Mouse (Mus musculus) heart, adult 18-20 months (tissue): Measurements from ENCODE around the gene Amot. TPM values are rescaled to one million over a fixed set of nuclear protein-coding genes. Genes with fewer than 3 reads are reported as not detected.

Experiments used
- total RNA-seq, 2 experiments: library from RNA; stranded (reverse); gene quantifications; 2 replicates each; pipeline ENCODE4 v1.2.3; 2021

The Amot gene
- total RNA-seq, 2 experiments from 2014 or later, result 8.2 to 11.7 TPM

Other genes with a start within 250 kb of the Amot start
- not detected for gene Lhfpl1, start 156.1 kb downstream of the Amot start, total RNA-seq